Mouse (Mus musculus): ENCODE results near the gene Gjb3.

Gjb3 gene

GRCm38 (mm10) chr4:127330181-127331100, at the start of gene Gjb3:
Gjb3 (minus strand) TSS chr4:127330844.
- no peak for DNase-seq (ENCODE audit: low read depth in 1 of 2, low spot score in 2 of 2)

- DNase-seq (ENCODE audit: low read depth in 1 of 2, low spot score in 2 of 2), result no peak
Observed at GRCm38 (mm10) chr4:127377344-127377743, 46.7 kb upstream of the Gjb3 start.

- no peak for DNase-seq (ENCODE audit: low read depth in 1 of 2, low spot score in 2 of 2)
Observed at GRCm38 (mm10) chr4:127375541-127376177, 45.0 kb upstream of the Gjb3 start.

GRCm38 (mm10) chr4:127374645-127375044, 44.0 kb upstream of the Gjb3 start:
- DNase-seq (ENCODE audit: low read depth in 1 of 2, low spot score in 2 of 2), result no peak

GRCm38 (mm10) chr4:127373491-127373890, 42.8 kb upstream of the Gjb3 start:
- DNase-seq (ENCODE audit: low read depth in 1 of 2, low spot score in 2 of 2), result no peak

- no peak for DNase-seq (ENCODE audit: low read depth in 1 of 2, low spot score in 2 of 2)
Observed at GRCm38 (mm10) chr4:127371546-127371945, 40.9 kb upstream of the Gjb3 start.

GRCm38 (mm10) chr4:127370447-127370846, 39.8 kb upstream of the Gjb3 start:
- no peak for DNase-seq (ENCODE audit: low read depth in 1 of 2, low spot score in 2 of 2)

GRCm38 (mm10) chr4:127368379-127368973, 37.8 kb upstream of the Gjb3 start:
- no peak for DNase-seq (ENCODE audit: low read depth in 1 of 2, low spot score in 2 of 2)

- no peak for DNase-seq (ENCODE audit: low read depth in 1 of 2, low spot score in 2 of 2)
Observed at GRCm38 (mm10) chr4:127365834-127366233, 35.2 kb upstream of the Gjb3 start.

- no peak for DNase-seq (ENCODE audit: low read depth in 1 of 2, low spot score in 2 of 2)
Observed at GRCm38 (mm10) chr4:127365433-127365832, 34.8 kb upstream of the Gjb3 start.

GRCm38 (mm10) chr4:127364431-127364830, 33.8 kb upstream of the Gjb3 start:
- DNase-seq (ENCODE audit: low read depth in 1 of 2, low spot score in 2 of 2), result no peak

- no peak for DNase-seq (ENCODE audit: low read depth in 1 of 2, low spot score in 2 of 2)
Observed at GRCm38 (mm10) chr4:127363331-127363730, 32.7 kb upstream of the Gjb3 start.

- no peak for DNase-seq (ENCODE audit: low read depth in 1 of 2, low spot score in 2 of 2)
Observed at GRCm38 (mm10) chr4:127362520-127362919, 31.9 kb upstream of the Gjb3 start.

- no peak for DNase-seq (ENCODE audit: low read depth in 1 of 2, low spot score in 2 of 2)
Observed at GRCm38 (mm10) chr4:127358018-127358417, 27.4 kb upstream of the Gjb3 start, which contains the start of gene Gjb5. Gjb5 (minus strand) TSS chr4:127358181.

GRCm38 (mm10) chr4:127354506-127355485, 24.2 kb upstream of the Gjb3 start:
- no peak for DNase-seq (ENCODE audit: low read depth in 1 of 2, low spot score in 2 of 2)

GRCm38 (mm10) chr4:127353951-127354438, 23.4 kb upstream of the Gjb3 start, which contains the start of gene Gjb4:
Gjb4 (minus strand) TSS chr4:127354081.
- DNase-seq (ENCODE audit: low read depth in 1 of 2, low spot score in 2 of 2), result no peak

- DNase-seq (ENCODE audit: low read depth in 1 of 2, low spot score in 2 of 2), result no peak
Observed at GRCm38 (mm10) chr4:127352594-127352993, 21.9 kb upstream of the Gjb3 start.

- no peak for DNase-seq (ENCODE audit: low read depth in 1 of 2, low spot score in 2 of 2)
Observed at GRCm38 (mm10) chr4:127349560-127350300, 19.1 kb upstream of the Gjb3 start.

- no peak for DNase-seq (ENCODE audit: low read depth in 1 of 2, low spot score in 2 of 2)
Observed at GRCm38 (mm10) chr4:127345000-127345399, 14.4 kb upstream of the Gjb3 start.

- DNase-seq (ENCODE audit: low read depth in 1 of 2, low spot score in 2 of 2), result no peak
Observed at GRCm38 (mm10) chr4:127341372-127341771, 10.7 kb upstream of the Gjb3 start.
